Mouse (Mus musculus) ovary, postnatal 10 days (tissue): ENCODE data around the gene Grin2b.
"Not testable (repeated sequence)": the region's sequence is repeated elsewhere in the genome, so short reads cannot be mapped to it uniquely, and the experiment has no call there.

Experiments
- DNase-seq: peaks from one replicate; pipeline ENCODE4 v3.0.0; 2022; ENCODE audit warnings: low spot score

Grin2b gene

GRCm38 (mm10) chr6:135692533-135692932 lies 480.8 kb downstream of the Grin2b start:
- no peak for DNase-seq

GRCm38 (mm10) chr6:135691561-135691960 lies 481.8 kb downstream of the Grin2b start:
- DNase-seq, result no peak

GRCm38 (mm10) chr6:135687926-135688325 lies 485.4 kb downstream of the Grin2b start:
- DNase-seq, result no peak

GRCm38 (mm10) chr6:135684206-135684605 lies 489.1 kb downstream of the Grin2b start:
- DNase-seq, result no peak

GRCm38 (mm10) chr6:135681423-135681822 lies 491.9 kb downstream of the Grin2b start:
- not testable (repeated sequence) for DNase-seq

GRCm38 (mm10) chr6:135680105-135680710 lies 493.1 kb downstream of the Grin2b start:
- no peak for DNase-seq

- DNase-seq, result no peak
Observed at GRCm38 (mm10) chr6:135674380-135674779, 498.9 kb downstream of the Grin2b start.

- no peak for DNase-seq
Observed at GRCm38 (mm10) chr6:135672003-135672402, 501.3 kb downstream of the Grin2b start.
